Mouse (Mus musculus) forebrain, embryonic 15.5 days (tissue): Measurements from ENCODE around the gene Txlna. TPM values are rescaled to one million over a fixed set of nuclear protein-coding genes. Genes with fewer than 3 reads are reported as not detected.

Experiments
- ATAC-seq: fragments of 200-750 bp; cut with Nextera tagmentation; replicated peaks from 2 replicates; pipeline ENCODE4 v1.8.0; 2017; ENCODE audit warnings: mild to moderate bottlenecking, moderate TSS enrichment, moderate library complexity
- H3K27ac ChIP-seq: fragments of 300-500 bp; sonication (generic); replicated peaks from 2 replicates; pipeline ENCODE4 v1.5.1; 2015; ENCODE audit warnings: mild to moderate bottlenecking, inconsistent platforms
- H3K27me3 ChIP-seq: fragments of 300-500 bp; sonication (generic); 2 replicates; pipeline ENCODE4 v1.6.1; 2015; ENCODE audit warnings: inconsistent platforms
- H3K36me3 ChIP-seq: fragments of 300-500 bp; sonication (generic); 2 replicates; pipeline ENCODE4 v1.6.1; 2015; ENCODE audit warnings: mild to moderate bottlenecking, inconsistent platforms
- H3K4me1 ChIP-seq: fragments of 300-500 bp; sonication (generic); 2 replicates; pipeline ENCODE4 v1.6.1; 2015; ENCODE audit warnings: inconsistent platforms
- H3K4me2 ChIP-seq: fragments of 300-500 bp; sonication (generic); replicated peaks from 2 replicates; pipeline ENCODE4 v1.6.1; 2015; ENCODE audit warnings: mild to moderate bottlenecking, inconsistent platforms
- H3K4me3 ChIP-seq: fragments of 300-500 bp; sonication (generic); 2 replicates; pipeline ENCODE4 v1.5.1; 2015; ENCODE audit warnings: mild to moderate bottlenecking, inconsistent platforms
- H3K9ac ChIP-seq: fragments of 300-500 bp; sonication (generic); replicated peaks from 2 replicates; pipeline ENCODE4 v1.6.1; 2015; ENCODE audit warnings: mild to moderate bottlenecking, inconsistent platforms
- H3K9me3 ChIP-seq: fragments of 300-500 bp; sonication (generic); 2 replicates; pipeline ENCODE4 v1.6.1; 2016; ENCODE audit warnings: inconsistent platforms
- WGBS: fragments of 180-500 bp; shearing (Covaris S2); methylation state at CpG from one replicate; pipeline ENCODE4 v1.1.7; 2015; ENCODE audit warnings: mixed read lengths; 5-methylcytosine and 5-hydroxymethylcytosine counted together
- polyA plus RNA-seq: library from polyadenylated mRNA; unstranded; fragments of >200 nt; fragmentation: Nextera tagmentation; extraction: Ambion mirVana; gene quantifications from 2 replicates; pipeline ENCODE4 v1.2.1, GENCODE M21; 2015

Txlna gene
- polyA plus RNA-seq, 1 experiment from 2014 or later, result 68.3 TPM

GRCm38 (mm10) chr4:129648656-129649055, 7.8 kb upstream of the Txlna start:
- H3K4me3 ChIP-seq, result no peak overlapping the region
- ATAC-seq, result no peak
- no peak overlapping the region for H3K27ac ChIP-seq
- H3K27me3 ChIP-seq, result no peaks in the 10 kb centered on the region
- H3K4me1 ChIP-seq, result no peaks in the 10 kb centered on the region
- H3K36me3 ChIP-seq, result peaks cover 79% of the 10 kb centered on the region
- H3K9me3 ChIP-seq, result no peaks in the 10 kb centered on the region
- no peak overlapping the region for H3K4me2 ChIP-seq
- 95% methylated on average over 1 of the region's 1 CpGs for WGBS
- H3K9ac ChIP-seq, result no peak overlapping the region

- Histone ChIP-seq H3K27ac (no peak overlapping the region), H3K9me3 (no peaks in the 10 kb centered on the region), H3K4me2 (no peak overlapping the region), H3K4me1 (peaks cover 9% of the 10 kb centered on the region), H3K9ac (no peak overlapping the region), H3K27me3 (no peaks in the 10 kb centered on the region), H3K36me3 (peaks cover 49% of the 10 kb centered on the region), H3K4me3 (no peak overlapping the region)
- WGBS, result 92% methylated on average over 6 of the region's 6 CpGs
- no peak for ATAC-seq
Measured at GRCm38 (mm10) chr4:129645204-129645603, 4.3 kb upstream of the Txlna start.

- H3K4me2 ChIP-seq, result peak overlapping the region; percentile 90
- H3K27me3 ChIP-seq, result no peaks in the 10 kb centered on the region
- H3K9ac ChIP-seq, result no peak overlapping the region
- peaks cover 39% of the 10 kb centered on the region for H3K36me3 ChIP-seq
- H3K9me3 ChIP-seq, result no peaks in the 10 kb centered on the region
- H3K27ac ChIP-seq, result peak overlapping the region; percentile 8
- peak overlapping the region; percentile 66 for H3K4me3 ChIP-seq
- ATAC-seq, result no peak
- peaks cover 38% of the 10 kb centered on the region for H3K4me1 ChIP-seq
- WGBS, result 38% methylated on average over 5 of the region's 5 CpGs
Measured at GRCm38 (mm10) chr4:129641756-129642155, 891 bp upstream of the Txlna start.

- peak overlapping the region; percentile 66 for H3K4me3 ChIP-seq
- 0 out of 2 replicates have a peak, but pooled peaks have one; percentile 10 for ATAC-seq
- no peaks in the 10 kb centered on the region for H3K9me3 ChIP-seq
- 2% methylated on average over 17 of the region's 17 CpGs for WGBS
- H3K9ac ChIP-seq, result peak overlapping the region; percentile 74
- peak overlapping the region; percentile 90 for H3K4me2 ChIP-seq
- peaks cover 38% of the 10 kb centered on the region for H3K4me1 ChIP-seq
- H3K27ac ChIP-seq, result peak overlapping the region; percentile 95
- no peaks in the 10 kb centered on the region for H3K27me3 ChIP-seq
- peaks cover 36% of the 10 kb centered on the region for H3K36me3 ChIP-seq
Measured at GRCm38 (mm10) chr4:129640101-129640637, 696 bp downstream of the Txlna start.

GRCm38 (mm10) chr4:129639221-129639620, 1.6 kb downstream of the Txlna start:
- ATAC-seq, result no peak
- peak overlapping the region; percentile 74 for H3K9ac ChIP-seq
- no peaks in the 10 kb centered on the region for H3K9me3 ChIP-seq
- no peak overlapping the region for H3K27ac ChIP-seq
- H3K4me2 ChIP-seq, result peak overlapping the region; percentile 90
- peak overlapping the region; percentile 66 for H3K4me3 ChIP-seq
- H3K36me3 ChIP-seq, result peaks cover 42% of the 10 kb centered on the region
- peaks cover 38% of the 10 kb centered on the region for H3K4me1 ChIP-seq
- 83% methylated on average over 15 of the region's 15 CpGs for WGBS
- H3K27me3 ChIP-seq, result no peaks in the 10 kb centered on the region

GRCm38 (mm10) chr4:129633852-129634251, 7.0 kb downstream of the Txlna start:
- Histone ChIP-seq H3K36me3 (peaks cover 90% of the 10 kb centered on the region), H3K27ac (no peak overlapping the region), H3K27me3 (no peaks in the 10 kb centered on the region), H3K4me1 (peaks cover 24% of the 10 kb centered on the region), H3K9me3 (no peaks in the 10 kb centered on the region), H3K9ac (no peak overlapping the region), H3K4me2 (no peak overlapping the region), H3K4me3 (no peak overlapping the region)
- WGBS, result 98% methylated on average over 6 of the region's 6 CpGs
- no peak for ATAC-seq

GRCm38 (mm10) chr4:129631867-129632266, 9.0 kb downstream of the Txlna start:
- H3K36me3 ChIP-seq, result peaks cover 94% of the 10 kb centered on the region
- no peak overlapping the region for H3K4me3 ChIP-seq
- no peak overlapping the region for H3K9ac ChIP-seq
- no peak for ATAC-seq
- H3K9me3 ChIP-seq, result no peaks in the 10 kb centered on the region
- no peaks in the 10 kb centered on the region for H3K27me3 ChIP-seq
- WGBS, result 89% methylated on average over 12 of the region's 12 CpGs
- H3K27ac ChIP-seq, result no peak overlapping the region
- peaks cover 8% of the 10 kb centered on the region for H3K4me1 ChIP-seq
- no peak overlapping the region for H3K4me2 ChIP-seq

GRCm38 (mm10) chr4:129630944-129631343, 9.9 kb downstream of the Txlna start:
- WGBS, result 66% methylated on average over 4 of the region's 4 CpGs
- Histone ChIP-seq H3K4me1 (peaks cover 7% of the 10 kb centered on the region), H3K4me2 (no peak overlapping the region), H3K27ac (no peak overlapping the region), H3K36me3 (peaks cover 94% of the 10 kb centered on the region), H3K27me3 (no peaks in the 10 kb centered on the region), H3K9ac (no peak overlapping the region), H3K4me3 (no peak overlapping the region), H3K9me3 (no peaks in the 10 kb centered on the region)
- ATAC-seq, result no peak

GRCm38 (mm10) chr4:129626035-129626434, 14.8 kb downstream of the Txlna start:
- Histone ChIP-seq H3K4me2 (no peak overlapping the region), H3K4me1 (peaks cover 35% of the 10 kb centered on the region), H3K9me3 (no peaks in the 10 kb centered on the region), H3K27me3 (no peaks in the 10 kb centered on the region), H3K27ac (no peak overlapping the region), H3K9ac (no peak overlapping the region), H3K4me3 (no peak overlapping the region), H3K36me3 (peaks cover 49% of the 10 kb centered on the region)
- WGBS, result 78% methylated on average over 6 of the region's 6 CpGs
- no peak for ATAC-seq

- ATAC-seq, result no peak
- no peak overlapping the region for H3K9ac ChIP-seq
- H3K27me3 ChIP-seq, result no peaks in the 10 kb centered on the region
- peak overlapping the region; percentile 72; the same call in 1 of the 2 replicates for H3K4me2 ChIP-seq
- H3K9me3 ChIP-seq, result no peaks in the 10 kb centered on the region
- H3K36me3 ChIP-seq, result peaks cover 44% of the 10 kb centered on the region
- peaks cover 32% of the 10 kb centered on the region for H3K4me1 ChIP-seq
- no peak overlapping the region for H3K4me3 ChIP-seq
- H3K27ac ChIP-seq, result peak overlapping the region; percentile 93
- 47% methylated on average over 4 of the region's 4 CpGs for WGBS
Measured at GRCm38 (mm10) chr4:129625496-129625895, 15.4 kb downstream of the Txlna start.

- Histone ChIP-seq H3K36me3 (peaks cover 39% of the 10 kb centered on the region), H3K4me2 (peak overlapping the region; percentile 72), H3K27me3 (no peaks in the 10 kb centered on the region), H3K4me3 (peak overlapping the region; percentile 76), H3K4me1 (peaks cover 32% of the 10 kb centered on the region), H3K9me3 (no peaks in the 10 kb centered on the region), H3K9ac (peak overlapping the region; percentile 94; the same call in 1 of the 2 replicates), H3K27ac (peak overlapping the region; percentile 93)
- ATAC-seq, result peak; percentile 21; the same call in 1 of the 2 replicates
- WGBS, result 0% methylated on average over 6 of the region's 6 CpGs
Measured at GRCm38 (mm10) chr4:129625029-129625370, 15.9 kb downstream of the Txlna start.

- H3K4me1 ChIP-seq, result peaks cover 32% of the 10 kb centered on the region
- peak overlapping the region; percentile 94 for H3K9ac ChIP-seq
- H3K36me3 ChIP-seq, result peaks cover 35% of the 10 kb centered on the region
- no peaks in the 10 kb centered on the region for H3K9me3 ChIP-seq
- peak; percentile 96 for ATAC-seq
- H3K27me3 ChIP-seq, result no peaks in the 10 kb centered on the region
- WGBS, result under 1% methylated on average over 18 of the region's 18 CpGs
- peak overlapping the region; percentile 76 for H3K4me3 ChIP-seq
- H3K27ac ChIP-seq, result peak overlapping the region; percentile 93
- H3K4me2 ChIP-seq, result peak overlapping the region; percentile 72
Measured at GRCm38 (mm10) chr4:129624281-129625028, 16.4 kb downstream of the Txlna start.
